Mouse (Mus musculus): ENCODE data around the gene Nr4a1. TPM values are rescaled to one million over a fixed set of nuclear protein-coding genes. Genes with fewer than 3 reads are reported as not detected.
A peak's percentile ranks its signal among the peaks of the same experiment; 100 is the strongest.

Nr4a1 gene
- polyA plus RNA-seq, 1 experiment from 2014 or later, result 9.5 TPM

DNA sequence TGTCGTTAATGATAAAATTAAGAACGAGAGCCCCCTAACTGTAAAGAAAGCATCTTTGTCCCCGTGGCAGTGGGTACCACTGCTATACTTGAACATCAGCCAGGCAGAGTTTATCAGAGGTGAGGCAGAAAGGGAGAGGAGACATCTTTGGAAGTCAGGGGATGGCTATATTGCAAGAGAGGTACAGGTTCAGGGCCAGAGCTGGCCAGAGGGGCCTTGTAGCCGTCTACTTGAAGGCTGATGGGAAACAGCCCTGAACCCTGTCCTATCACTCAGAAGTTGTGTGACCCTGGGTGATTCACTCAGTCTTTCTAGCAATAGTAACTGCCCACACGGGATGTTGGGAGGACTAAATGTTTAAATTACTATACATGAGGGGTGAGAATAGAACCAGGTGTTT lies 67.1 kb downstream of the Nr4a1 start:
- Histone ChIP-seq H3K4me3 (replicated peaks; ENCODE audit: low read depth, low read length) (no peak overlapping the region), H3K4me1 (replicated peaks; ENCODE audit: insufficient read depth, low read length) (0 out of 2 replicates have a peak, but pooled peaks cover 6% of the 10 kb centered on the region), H3K9me3 (replicated peaks; ENCODE audit: low read length) (no peaks in the 10 kb centered on the region), H3K27me3 (ENCODE audit: insufficient read depth, low read length) (no peaks in the 10 kb centered on the region), H3K36me3 (ENCODE audit: insufficient read depth, low read length) (no peaks in the 10 kb centered on the region), H3K27ac (peak overlapping the region; percentile 62), H3K9ac (ENCODE audit: low read depth, low read length) (no peak overlapping the region), H3K4me2 (ENCODE audit: low read length) (no peak overlapping the region)
- ATAC-seq (replicated peaks; ENCODE audit: low FRiP score, low read depth) (no peak), DNase-seq (ENCODE audit: low spot score) (no peak)
- no peak for TF ChIP-seq CTCF (IDR thresholded peaks at IDR 0.05; ENCODE audit: low read depth)
- 36% methylated on average over 5 of the region's 5 CpGs for WGBS

GRCm38 (mm10) chr15:101322106-101322505 lies 68.0 kb downstream of the Nr4a1 start:
- Histone ChIP-seq H3K36me3 (ENCODE audit: insufficient read depth, low read length) (no peaks in the 10 kb centered on the region), H3K27me3 (ENCODE audit: insufficient read depth, low read length) (no peaks in the 10 kb centered on the region), H3K9ac (ENCODE audit: low read depth, low read length) (no peak overlapping the region), H3K4me3 (replicated peaks; ENCODE audit: low read depth, low read length) (no peak overlapping the region), H3K4me1 (replicated peaks; ENCODE audit: insufficient read depth, low read length) (0 out of 2 replicates have a peak, but pooled peaks cover 6% of the 10 kb centered on the region), H3K27ac (no peak overlapping the region), H3K9me3 (replicated peaks; ENCODE audit: low read length) (no peaks in the 10 kb centered on the region), H3K4me2 (ENCODE audit: low read length) (no peak overlapping the region)
- DNase-seq (ENCODE audit: low spot score), result no peak
- no peak for TF ChIP-seq CTCF (IDR thresholded peaks at IDR 0.05; ENCODE audit: low read depth)
- no peak for ATAC-seq (replicated peaks; ENCODE audit: low FRiP score, low read depth)
- 78% methylated on average over 5 of the region's 5 CpGs for WGBS

DNA sequence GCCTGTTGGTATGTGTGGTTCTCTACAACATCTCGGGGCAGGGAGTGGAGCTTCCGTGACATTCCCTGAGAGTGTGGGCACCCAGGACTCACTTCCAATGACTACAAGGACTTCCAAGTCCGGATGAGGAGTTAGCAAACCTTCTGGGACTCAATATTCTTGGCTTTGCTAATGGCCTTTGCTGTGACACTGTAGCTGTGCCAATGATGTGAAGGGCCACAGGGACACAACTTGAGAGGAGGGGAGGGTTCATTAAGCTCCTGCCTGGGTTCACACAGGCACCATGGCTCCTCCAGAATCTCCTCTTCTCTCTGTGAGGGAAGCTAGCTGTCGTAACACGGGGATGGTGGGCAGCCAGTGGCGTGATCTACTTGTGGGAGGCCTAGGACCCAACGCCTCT lies 68.6 kb downstream of the Nr4a1 start:
- WGBS, result 91% methylated on average over 7 of the region's 7 CpGs
- no peak overlapping the region for H3K27ac ChIP-seq
- H3K4me1 ChIP-seq (replicated peaks; ENCODE audit: insufficient read depth, low read length), result 0 out of 2 replicates have a peak, but pooled peaks cover 6% of the 10 kb centered on the region
- no peak for DNase-seq (ENCODE audit: low spot score)
- no peaks in the 10 kb centered on the region for H3K9me3 ChIP-seq (replicated peaks; ENCODE audit: low read length)
- no peak for TF ChIP-seq CTCF (IDR thresholded peaks at IDR 0.05; ENCODE audit: low read depth)
- no peak overlapping the region for H3K4me2 ChIP-seq (ENCODE audit: low read length)
- no peaks in the 10 kb centered on the region for H3K36me3 ChIP-seq (ENCODE audit: insufficient read depth, low read length)
- no peaks in the 10 kb centered on the region for H3K27me3 ChIP-seq (ENCODE audit: insufficient read depth, low read length)
- no peak overlapping the region for H3K9ac ChIP-seq (ENCODE audit: low read depth, low read length)
- no peak overlapping the region for H3K4me3 ChIP-seq (replicated peaks; ENCODE audit: low read depth, low read length)
- no peak for ATAC-seq (replicated peaks; ENCODE audit: low FRiP score, low read depth)

DNA sequence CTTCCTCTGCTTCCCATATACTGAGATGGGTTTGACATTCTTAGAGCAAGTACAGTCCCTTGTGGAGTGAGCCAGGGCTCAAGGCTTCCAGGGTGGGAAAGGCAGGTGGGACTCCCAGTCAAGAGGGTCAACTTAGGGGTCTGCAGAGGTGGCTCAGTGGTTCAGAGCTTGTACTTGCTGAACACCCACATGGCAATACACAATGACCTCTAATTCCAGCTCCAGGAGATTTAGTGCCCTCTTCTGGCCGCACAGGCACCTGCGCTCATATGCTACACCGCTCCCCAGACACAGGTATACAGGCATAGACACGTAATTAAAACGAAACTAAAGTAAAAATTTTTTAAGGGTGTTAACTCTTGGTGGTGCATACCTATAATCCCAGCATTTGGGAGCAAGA lies 69.4 kb downstream of the Nr4a1 start:
- WGBS, result 85% methylated on average over 5 of the region's 5 CpGs
- Histone ChIP-seq H3K4me3 (replicated peaks; ENCODE audit: low read depth, low read length) (no peak overlapping the region), H3K4me1 (replicated peaks; ENCODE audit: insufficient read depth, low read length) (0 out of 2 replicates have a peak, but pooled peaks cover 6% of the 10 kb centered on the region), H3K9me3 (replicated peaks; ENCODE audit: low read length) (no peaks in the 10 kb centered on the region), H3K4me2 (ENCODE audit: low read length) (no peak overlapping the region), H3K36me3 (ENCODE audit: insufficient read depth, low read length) (no peaks in the 10 kb centered on the region), H3K27me3 (ENCODE audit: insufficient read depth, low read length) (no peaks in the 10 kb centered on the region), H3K27ac (no peak overlapping the region), H3K9ac (ENCODE audit: low read depth, low read length) (no peak overlapping the region)
- peak; percentile 17; the same call in 1 of the 2 replicates for TF ChIP-seq CTCF (IDR thresholded peaks at IDR 0.05; ENCODE audit: low read depth)
- ATAC-seq (replicated peaks; ENCODE audit: low FRiP score, low read depth), result no peak
- no peak for DNase-seq (ENCODE audit: low spot score)

Other genes starting within 250 kb of the Nr4a1 start
- not detected in 2 replicates for gene Gm47841, start 206.9 kb upstream of the Nr4a1 start, polyA plus RNA-seq (2015; fragmentation: Nextera tagmentation; extraction: Ambion mirVana)
- gene Fignl2, start 175.7 kb upstream of the Nr4a1 start, polyA plus RNA-seq (2015; fragmentation: Nextera tagmentation; extraction: Ambion mirVana), result 0.38 and 0.47 TPM in 2 replicates
- gene Ankrd33, start 138.5 kb upstream of the Nr4a1 start, polyA plus RNA-seq (2015; fragmentation: Nextera tagmentation; extraction: Ambion mirVana), result not detected in 2 replicates
- 16.9 and 17.8 TPM in 2 replicates for gene Acvrl1, start 125.7 kb upstream of the Nr4a1 start, polyA plus RNA-seq (2015; fragmentation: Nextera tagmentation; extraction: Ambion mirVana)
- gene Acvr1b, start 80.2 kb upstream of the Nr4a1 start, polyA plus RNA-seq (2015; fragmentation: Nextera tagmentation; extraction: Ambion mirVana), result 5.8 and 6.4 TPM in 2 replicates
- gene Grasp, start 30.1 kb upstream of the Nr4a1 start, polyA plus RNA-seq (2015; fragmentation: Nextera tagmentation; extraction: Ambion mirVana), result 3.7 and 4.0 TPM in 2 replicates
- gene Atg101, start 30.0 kb downstream of the Nr4a1 start, polyA plus RNA-seq (2015; fragmentation: Nextera tagmentation; extraction: Ambion mirVana), result 77.1 and 79.5 TPM in 2 replicates
- 23.3 and 24.5 TPM in 2 replicates for gene 6030408B16Rik, start 38.9 kb downstream of the Nr4a1 start, polyA plus RNA-seq (2015; fragmentation: Nextera tagmentation; extraction: Ambion mirVana)
- gene Krt80, start 115.9 kb downstream of the Nr4a1 start, polyA plus RNA-seq (2015; fragmentation: Nextera tagmentation; extraction: Ambion mirVana), result 1.9 and 2.2 TPM in 2 replicates
- 226 and 229 TPM in 2 replicates for gene Krt7, start 156.8 kb downstream of the Nr4a1 start, polyA plus RNA-seq (2015; fragmentation: Nextera tagmentation; extraction: Ambion mirVana)
- gene Krt87, start 184.5 kb downstream of the Nr4a1 start, polyA plus RNA-seq (2015; fragmentation: Nextera tagmentation; extraction: Ambion mirVana), result 0.05 TPM in 1 of 2 replicates, not detected in the other
- 0.13 TPM in 1 of 2 replicates, not detected in the other for gene Krt88, start 193.5 kb downstream of the Nr4a1 start, polyA plus RNA-seq (2015; fragmentation: Nextera tagmentation; extraction: Ambion mirVana)
- not detected in 2 replicates for gene Krt81, start 209.5 kb downstream of the Nr4a1 start, polyA plus RNA-seq (2015; fragmentation: Nextera tagmentation; extraction: Ambion mirVana)
- not detected in 2 replicates for gene Krt86, start 219.2 kb downstream of the Nr4a1 start, polyA plus RNA-seq (2015; fragmentation: Nextera tagmentation; extraction: Ambion mirVana)
- gene Krt83, start 237.2 kb downstream of the Nr4a1 start, polyA plus RNA-seq (2015; fragmentation: Nextera tagmentation; extraction: Ambion mirVana), result not detected in 2 replicates

All from kidney, postnatal 0 days (tissue).